Mouse (Mus musculus): ENCODE measurements around the gene Eva1a. TPM values are rescaled to one million over a fixed set of nuclear protein-coding genes. Genes with fewer than 3 reads are reported as not detected.

Gene Eva1a
- total RNA-seq (2023) = 1 to 10 TPM; 2.3 to 3.1 TPM

DNA sequence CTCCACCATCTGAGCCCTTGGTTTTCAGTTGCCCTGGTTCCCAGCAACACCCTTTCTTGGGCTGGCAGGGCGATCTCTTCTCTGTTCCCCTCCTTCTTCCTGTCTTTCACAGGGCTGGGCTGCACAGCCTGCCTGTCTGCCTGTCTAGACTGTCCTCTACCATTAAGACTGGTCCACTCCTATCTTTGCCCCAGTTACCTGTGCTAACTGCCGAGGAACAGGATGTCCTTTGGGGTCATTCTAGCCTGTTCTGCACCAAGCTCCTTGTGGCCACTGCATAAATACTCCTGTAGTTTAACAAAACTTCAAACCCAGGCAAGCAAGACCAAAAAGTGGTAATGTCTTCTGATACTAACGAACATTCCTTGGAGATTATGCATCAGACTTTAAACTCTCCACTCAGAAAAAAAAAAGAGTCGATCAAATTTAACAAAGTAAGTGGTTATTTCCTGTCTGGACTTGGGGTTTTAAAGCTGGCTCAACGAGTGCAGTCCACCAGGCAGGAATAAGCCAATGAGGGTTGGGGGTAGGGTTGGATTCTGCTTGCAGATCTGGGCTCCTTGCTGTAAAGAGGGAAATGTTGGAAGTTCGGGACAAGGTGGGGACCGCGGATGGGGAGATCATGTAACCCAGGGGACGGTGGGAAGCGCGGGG lies at the start of gene Eva1a:
Eva1a (plus strand) TSS at position 210 of the 654 bp plus-strand sequence.

Other genes with a start within 250 kb of the Eva1a start
- gene Gcfc2, start 117.4 kb upstream of the Eva1a start, total RNA-seq (2023) = 10 to 100 TPM; 10.4 to 11.1 TPM
- 10 to 100 TPM; 19.9 to 20.3 TPM for gene Mrpl19, start 75.1 kb upstream of the Eva1a start, total RNA-seq (2023)